Mouse (Mus musculus): ENCODE data around the gene Ocrl. TPM values are rescaled to one million over a fixed set of nuclear protein-coding genes. Genes with fewer than 3 reads are reported as not detected.

The Ocrl gene
- polyA plus RNA-seq, 1 experiment = 37.7 TPM

DNA sequence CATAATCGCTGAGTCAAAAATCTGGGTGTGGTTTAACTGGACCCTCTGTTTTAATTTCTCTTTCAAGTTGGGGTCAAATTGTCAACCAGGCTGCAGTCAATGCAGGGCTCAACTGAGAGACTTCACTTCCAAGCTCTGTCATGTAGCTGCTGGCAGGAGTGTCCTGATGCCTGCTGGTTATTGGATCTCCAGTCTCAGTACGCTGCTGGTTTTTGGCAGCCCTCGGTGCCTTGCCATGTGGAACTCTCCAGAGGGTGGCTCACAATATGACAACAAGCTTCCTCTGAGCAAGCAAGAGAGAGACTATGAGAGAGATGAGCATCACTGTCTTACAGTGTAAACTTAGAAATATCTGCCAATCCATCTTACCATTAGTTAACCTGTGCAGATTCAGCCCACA is 99.5 kb downstream of the Ocrl start:
- no peak overlapping the region for H3K27ac ChIP-seq (ENCODE audit: insufficient read depth, low read depth, low read length)
- TF ChIP-seq POLR2A (IDR thresholded peaks at IDR 0.05; ENCODE audit: borderline replicate concordance, low read depth, low read length) (no peak), CTCF (IDR thresholded peaks at IDR 0.05; ENCODE audit: low read depth, low read length) (no peak)

More for the DNA sequence above, 99.5 kb downstream of the Ocrl start:
- no peak overlapping the region for H3K4me3 ChIP-seq (ENCODE audit: insufficient read depth, low read length)
- H3K4me1 ChIP-seq (ENCODE audit: control insufficient read depth, insufficient read depth, low read length) = no peaks in the 10 kb centered on the region

Other genes starting within 250 kb of the Ocrl start
- gene Smarca1, start 19.4 kb upstream of the Ocrl start, polyA plus RNA-seq (2012; ENCODE audit: insufficient read depth, insufficient read length, missing spikeins) = 0.13 TPM in 1 of 2 replicates, not detected in the other
- gene Apln, start 122.5 kb downstream of the Ocrl start, polyA plus RNA-seq (2012; ENCODE audit: insufficient read depth, insufficient read length, missing spikeins) = 0.17 TPM in 1 of 2 replicates, not detected in the other
- not detected in 2 replicates for gene Xpnpep2, start 196.3 kb downstream of the Ocrl start, polyA plus RNA-seq (2012; ENCODE audit: insufficient read depth, insufficient read length, missing spikeins)
- gene Sash3, start 234.0 kb downstream of the Ocrl start, polyA plus RNA-seq (2012; ENCODE audit: insufficient read depth, insufficient read length, missing spikeins) = 66.3 and 69.9 TPM in 2 replicates

All from bone marrow macrophage, adult 2 months (primary cell).